Mouse (Mus musculus): Measurements from ENCODE around the gene Spred3. TPM values are rescaled to one million over a fixed set of nuclear protein-coding genes. Genes with fewer than 3 reads are reported as not detected.
"Not testable (repeated sequence)": the region's sequence is repeated elsewhere in the genome, so short reads cannot be mapped to it uniquely, and the experiment has no call there.

Gene Spred3
- polyA plus RNA-seq, 1 experiment from 2014 or later = 3.3 TPM

DNA sequence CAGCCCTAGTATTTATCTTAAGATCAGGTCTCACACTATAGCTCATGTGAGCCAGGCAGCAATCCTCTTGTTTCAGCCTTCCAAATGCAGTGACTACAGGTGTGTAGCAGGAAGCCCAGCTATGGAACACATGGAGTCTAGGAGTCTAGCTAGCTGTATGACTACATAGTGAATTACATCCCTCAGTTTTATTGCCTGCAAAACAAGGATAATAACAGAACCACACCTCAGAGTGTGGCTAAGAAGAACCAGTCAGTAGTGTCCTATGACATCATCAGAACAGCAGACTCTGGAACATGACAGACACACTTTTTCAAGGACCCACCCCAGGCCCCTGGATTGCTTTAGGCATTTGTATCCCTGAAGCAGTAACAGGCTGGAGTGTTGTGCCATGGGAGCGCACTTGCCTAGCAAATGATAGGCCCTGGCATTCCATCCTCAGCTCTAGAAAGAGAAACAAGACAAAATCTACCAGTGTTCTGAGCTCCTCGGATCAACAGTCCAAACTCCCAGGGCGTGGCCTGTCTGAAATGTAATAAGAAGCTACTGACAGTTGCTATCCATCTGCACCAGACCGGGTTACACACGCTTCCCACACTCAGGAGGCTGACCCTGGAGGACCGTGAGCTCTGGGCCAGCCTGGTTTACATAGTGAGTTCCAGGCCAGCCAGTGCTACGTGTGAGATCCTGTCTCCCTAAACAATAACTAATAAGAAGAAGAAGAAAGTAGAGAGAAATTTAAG is 23.4 kb downstream of the Spred3 start:
- H3K27ac ChIP-seq (replicated peaks) = no peak overlapping the region
- H3K4me2 ChIP-seq (replicated peaks) = no peak overlapping the region
- no peaks in the 10 kb centered on the region for H3K9me3 ChIP-seq (replicated peaks)
- H3K27me3 ChIP-seq = no peaks in the 10 kb centered on the region
- no peaks in the 10 kb centered on the region for H3K4me1 ChIP-seq
- no peak for ATAC-seq (ENCODE audit: insufficient number of reproducible peaks, low FRiP score, low TSS enrichment, low read depth)
- 79% methylated on average over 7 of the region's 7 CpGs for WGBS
- no peak overlapping the region for H3K4me3 ChIP-seq (replicated peaks)
- no peaks in the 10 kb centered on the region for H3K36me3 ChIP-seq
- H3K9ac ChIP-seq = no peak overlapping the region

- WGBS = 87% methylated on average over 4 of the region's 4 CpGs
- H3K9me3 ChIP-seq (replicated peaks) = no peaks in the 10 kb centered on the region
- H3K27ac ChIP-seq (replicated peaks) = no peak overlapping the region
- no peak overlapping the region for H3K9ac ChIP-seq
- no peak overlapping the region for H3K4me2 ChIP-seq (replicated peaks)
- no peaks in the 10 kb centered on the region for H3K4me1 ChIP-seq
- no peak for ATAC-seq (ENCODE audit: insufficient number of reproducible peaks, low FRiP score, low TSS enrichment, low read depth)
- H3K27me3 ChIP-seq = no peaks in the 10 kb centered on the region
- no peak overlapping the region for H3K4me3 ChIP-seq (replicated peaks)
- no peaks in the 10 kb centered on the region for H3K36me3 ChIP-seq
Observed at GRCm38 (mm10) chr7:29144006-29144405, 26.2 kb downstream of the Spred3 start.

- no peak for ATAC-seq (ENCODE audit: insufficient number of reproducible peaks, low FRiP score, low TSS enrichment, low read depth)
- WGBS = 74% methylated on average over 8 of the region's 8 CpGs
- no peaks in the 10 kb centered on the region for H3K27me3 ChIP-seq
Observed at GRCm38 (mm10) chr7:29141416-29141815, 28.8 kb downstream of the Spred3 start.

GRCm38 (mm10) chr7:29139237-29139636 is 31.0 kb downstream of the Spred3 start:
- not testable (repeated sequence) for H3K9ac ChIP-seq

More at GRCm38 (mm10) chr7:29141416-29141815, 28.8 kb downstream of the Spred3 start:
- no peak overlapping the region for H3K4me2 ChIP-seq (replicated peaks)
- H3K27ac ChIP-seq (replicated peaks) = no peak overlapping the region
- no peak overlapping the region for H3K4me3 ChIP-seq (replicated peaks)
- H3K36me3 ChIP-seq = no peaks in the 10 kb centered on the region
- H3K9me3 ChIP-seq (replicated peaks) = no peaks in the 10 kb centered on the region
- H3K9ac ChIP-seq = no peak overlapping the region
- no peaks in the 10 kb centered on the region for H3K4me1 ChIP-seq

DNA sequence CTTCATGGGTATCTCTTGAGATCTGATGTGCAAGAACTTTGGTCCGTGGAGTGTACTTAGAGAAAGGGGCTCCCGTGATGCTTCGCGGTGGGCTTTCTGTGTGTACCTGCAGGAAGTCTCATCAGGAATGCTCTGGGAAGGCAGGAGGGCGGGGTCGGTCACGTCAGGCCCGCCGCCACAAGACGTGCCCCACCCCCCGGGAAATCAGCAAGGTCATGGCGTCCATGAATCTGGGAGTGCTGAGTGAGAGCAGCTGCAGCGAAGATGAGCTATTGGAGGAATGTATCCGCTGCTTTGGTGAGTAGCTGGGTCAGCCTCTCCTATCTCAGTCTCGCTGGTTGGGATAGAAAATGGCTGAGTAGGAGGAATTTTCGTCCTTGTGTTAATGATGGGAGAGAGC is 32.8 kb downstream of the Spred3 start:
- 42% methylated on average over 16 of the region's 16 CpGs for WGBS
- peaks cover 5% of the 10 kb centered on the region; the same call in 1 of the 2 replicates for H3K27me3 ChIP-seq
- H3K4me2 ChIP-seq (replicated peaks) = no peak overlapping the region
- H3K36me3 ChIP-seq = no peaks in the 10 kb centered on the region
- ATAC-seq (ENCODE audit: insufficient number of reproducible peaks, low FRiP score, low TSS enrichment, low read depth) = no peak
- peaks cover 7% of the 10 kb centered on the region; the same call in 1 of the 2 replicates for H3K4me1 ChIP-seq
- H3K9ac ChIP-seq = no peak overlapping the region
- H3K9me3 ChIP-seq (replicated peaks) = no peaks in the 10 kb centered on the region
- no peak overlapping the region for H3K4me3 ChIP-seq (replicated peaks)
- no peak overlapping the region for H3K27ac ChIP-seq (replicated peaks)

More at GRCm38 (mm10) chr7:29139237-29139636, 31.0 kb downstream of the Spred3 start:
- H3K4me3 ChIP-seq (replicated peaks); H3K4me1 ChIP-seq; H3K36me3 ChIP-seq; H3K9me3 ChIP-seq (replicated peaks); H3K27ac ChIP-seq (replicated peaks); H3K27me3 ChIP-seq; H3K4me2 ChIP-seq (replicated peaks); ATAC-seq (ENCODE audit: insufficient number of reproducible peaks, low FRiP score, low TSS enrichment, low read depth): not testable (repeated sequence)
- WGBS = 91% methylated on average over 3 of the region's 4 CpGs

DNA sequence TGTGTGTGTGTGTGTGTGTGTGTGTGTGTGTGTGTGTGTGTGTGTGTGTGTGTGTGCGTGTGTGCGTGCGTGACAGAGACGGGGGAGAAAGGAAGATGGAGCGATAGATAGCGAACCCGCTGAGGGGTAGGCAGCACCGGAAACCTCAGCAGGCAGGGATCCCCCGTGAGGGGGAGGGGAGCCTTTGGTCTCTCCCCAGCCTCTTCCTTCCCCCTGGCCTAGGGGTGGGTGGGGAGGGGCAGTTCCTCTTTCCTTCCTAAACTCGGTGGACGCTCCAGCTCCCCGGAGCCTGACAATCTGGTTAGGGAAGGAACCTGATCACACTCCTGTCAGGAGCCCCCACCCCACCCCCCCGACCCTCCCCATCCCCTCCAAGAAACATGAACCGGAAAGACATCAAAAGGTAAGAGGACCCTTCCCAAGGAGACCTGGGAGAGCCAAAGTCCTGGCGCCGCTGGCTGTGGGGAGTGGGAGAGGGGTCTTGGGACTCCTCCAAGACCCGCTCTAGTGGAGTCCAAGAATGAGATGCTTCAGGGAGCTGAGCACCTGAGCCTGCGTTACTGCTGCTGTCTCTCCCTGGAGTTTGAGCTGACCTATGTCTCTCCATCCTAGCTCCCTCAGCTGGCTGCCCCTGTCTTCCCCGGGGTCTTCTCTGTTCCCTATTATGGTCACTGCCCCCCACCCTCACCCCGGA is 35.4 kb downstream of the Spred3 start, which contains the start of gene Rasgrp4:
Gene Rasgrp4, plus strand, starts transcription at position 159 of the 694 bp plus-strand sequence.
- Histone ChIP-seq H3K27ac (replicated peaks) (no peak within 1 kb of the TSS), H3K9ac (no peak within 1 kb of the TSS), H3K27me3 (peaks cover 5% of the 10 kb centered on the region; the same call in 1 of the 2 replicates), H3K4me2 (replicated peaks) (peak within 1 kb of the TSS; percentile 50), H3K4me3 (replicated peaks) (peak within 1 kb of the TSS; percentile 28), H3K9me3 (replicated peaks) (no peaks in the 10 kb centered on the region), H3K4me1 (peaks cover 7% of the 10 kb centered on the region; the same call in 1 of the 2 replicates), H3K36me3 (no peaks in the 10 kb centered on the region)
- 2% methylated on average over 14 of the region's 20 CpGs for WGBS
- no peak; the same call in 1 of the 2 replicates for ATAC-seq (ENCODE audit: insufficient number of reproducible peaks, low FRiP score, low TSS enrichment, low read depth)

GRCm38 (mm10) chr7:29134230-29134629 is 36.0 kb downstream of the Spred3 start:
- Histone ChIP-seq H3K4me1 (peaks cover 7% of the 10 kb centered on the region; the same call in 1 of the 2 replicates), H3K27ac (replicated peaks) (no peak overlapping the region), H3K4me2 (replicated peaks) (peak overlapping the region; percentile 50), H3K36me3 (no peaks in the 10 kb centered on the region), H3K9ac (no peak overlapping the region), H3K4me3 (replicated peaks) (peak overlapping the region; percentile 28), H3K9me3 (replicated peaks) (no peaks in the 10 kb centered on the region), H3K27me3 (peaks cover 5% of the 10 kb centered on the region; the same call in 1 of the 2 replicates)
- ATAC-seq (ENCODE audit: insufficient number of reproducible peaks, low FRiP score, low TSS enrichment, low read depth) = no peak
- WGBS = 4% methylated on average over 4 of the region's 4 CpGs

- no peak for ATAC-seq (ENCODE audit: insufficient number of reproducible peaks, low FRiP score, low TSS enrichment, low read depth)
- 56% methylated on average over 2 of the region's 2 CpGs for WGBS
- H3K9me3 ChIP-seq (replicated peaks) = no peaks in the 10 kb centered on the region
- H3K36me3 ChIP-seq = no peaks in the 10 kb centered on the region
- no peak overlapping the region for H3K4me3 ChIP-seq (replicated peaks)
- no peak overlapping the region for H3K9ac ChIP-seq
- no peak overlapping the region for H3K4me2 ChIP-seq (replicated peaks)
- H3K27ac ChIP-seq (replicated peaks) = no peak overlapping the region
- H3K4me1 ChIP-seq = peaks cover 12% of the 10 kb centered on the region
- H3K27me3 ChIP-seq = no peaks in the 10 kb centered on the region
Observed at GRCm38 (mm10) chr7:29128725-29129124, 41.5 kb downstream of the Spred3 start.

DNA sequence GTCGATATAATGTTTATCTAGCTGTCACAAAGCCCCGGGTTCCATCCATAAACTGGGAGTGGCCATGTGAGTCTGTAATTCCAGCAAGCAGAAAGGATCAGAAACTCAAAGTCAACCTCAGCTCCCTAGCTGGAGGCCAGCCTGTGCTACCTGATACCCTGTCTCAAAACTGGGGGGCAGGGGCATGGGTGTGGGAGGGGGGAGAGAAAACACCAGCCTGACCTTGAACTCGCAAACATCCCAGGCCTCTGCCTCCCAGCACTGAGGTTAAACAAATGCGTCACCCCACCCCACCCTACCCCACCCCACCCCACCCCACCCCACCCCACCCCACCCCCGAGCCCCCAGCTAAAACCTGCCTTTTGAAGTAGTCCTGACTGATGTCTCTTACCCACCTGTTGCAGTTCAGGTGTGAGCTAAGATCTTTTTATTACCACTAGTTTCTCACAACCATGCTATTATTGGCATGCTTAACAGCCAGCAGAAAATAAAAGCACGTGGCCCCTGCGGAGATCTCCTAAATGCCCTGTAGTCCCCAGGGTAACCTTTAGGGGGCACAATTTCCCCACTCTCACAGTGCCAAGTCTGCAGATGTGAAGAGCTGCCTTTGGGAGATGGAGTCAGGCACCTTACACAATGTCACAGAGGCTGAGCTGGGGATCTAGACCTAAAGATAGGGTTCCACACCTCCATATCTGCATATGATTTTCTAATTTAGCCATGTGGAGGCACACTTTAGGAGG is 43.9 kb downstream of the Spred3 start:
- Histone ChIP-seq H3K27ac (replicated peaks) (no peak overlapping the region), H3K9ac (no peak overlapping the region), H3K4me2 (replicated peaks) (no peak overlapping the region), H3K4me3 (replicated peaks) (no peak overlapping the region), H3K4me1 (peaks cover 12% of the 10 kb centered on the region), H3K27me3 (no peaks in the 10 kb centered on the region), H3K9me3 (replicated peaks) (no peaks in the 10 kb centered on the region), H3K36me3 (no peaks in the 10 kb centered on the region)
- 20% methylated on average over 7 of the region's 7 CpGs for WGBS
- no peak for ATAC-seq (ENCODE audit: insufficient number of reproducible peaks, low FRiP score, low TSS enrichment, low read depth)

DNA sequence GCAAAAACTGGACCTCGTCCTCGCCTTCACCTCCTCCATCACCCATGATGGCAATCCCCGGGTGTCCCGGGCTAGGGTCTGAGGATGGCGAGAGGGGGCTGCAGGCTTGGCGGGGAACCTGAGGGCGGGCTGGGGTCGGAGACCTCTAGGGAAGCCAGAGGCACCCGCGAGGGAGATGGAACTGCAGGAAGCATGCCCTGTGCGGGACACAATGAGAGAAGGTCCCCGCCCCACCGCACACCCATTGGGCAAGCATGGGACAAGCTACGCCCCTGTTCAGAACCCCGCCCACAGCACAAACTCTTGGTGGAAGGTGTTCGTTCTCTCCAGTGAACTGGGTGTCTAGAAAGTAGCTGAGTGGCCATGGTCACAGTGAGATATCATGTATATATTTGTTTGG is 45.2 kb downstream of the Spred3 start, which contains the start of gene Ryr1:
Gene Ryr1, minus strand, starts transcription at position 210 of the 400 bp plus-strand sequence.
- Histone ChIP-seq H3K27ac (replicated peaks) (peak within 1 kb of the TSS; percentile 14; the same call in 1 of the 2 replicates), H3K36me3 (no peaks in the 10 kb centered on the region), H3K4me1 (peaks cover 12% of the 10 kb centered on the region), H3K4me2 (replicated peaks) (peak within 1 kb of the TSS; percentile 85), H3K4me3 (replicated peaks) (peak within 1 kb of the TSS; percentile 45), H3K9ac (0 out of 2 replicates have a peak within 1 kb of the TSS, but pooled peaks have one; percentile 28), H3K27me3 (no peaks in the 10 kb centered on the region), H3K9me3 (replicated peaks) (no peaks in the 10 kb centered on the region)
- 2% methylated on average over 16 of the region's 16 CpGs for WGBS
- ATAC-seq (ENCODE audit: insufficient number of reproducible peaks, low FRiP score, low TSS enrichment, low read depth) = peak; percentile 71; the same call in 1 of the 2 replicates
